Mouse (Mus musculus): ENCODE data around the gene Pde4d. TPM values are rescaled to one million over a fixed set of nuclear protein-coding genes. Genes with fewer than 3 reads are reported as not detected.
A peak's percentile ranks its signal among the peaks of the same experiment; 100 is the strongest.

The Pde4d gene
- polyA plus RNA-seq, 1 experiment from 2014 or later, result 14.9 TPM

- H3K9ac ChIP-seq (ENCODE audit: low read length), result no peak overlapping the region
- no peaks in the 10 kb centered on the region for H3K4me1 ChIP-seq (replicated peaks; ENCODE audit: control insufficient read depth, insufficient read depth, low read length)
- no peaks in the 10 kb centered on the region for H3K9me3 ChIP-seq (ENCODE audit: control insufficient read depth, low read length)
- no peak for ATAC-seq (ENCODE audit: low read depth)
- no peaks in the 10 kb centered on the region for H3K27me3 ChIP-seq (ENCODE audit: control insufficient read depth, insufficient read depth, low read depth, low read length)
- H3K27ac ChIP-seq (ENCODE audit: low read length), result no peak overlapping the region
- H3K4me2 ChIP-seq (ENCODE audit: low read depth, low read length), result no peak overlapping the region
- 87% methylated on average over 4 of the region's 4 CpGs for WGBS
- H3K36me3 ChIP-seq (ENCODE audit: control insufficient read depth, insufficient read depth, low read length), result no peaks in the 10 kb centered on the region
- H3K4me3 ChIP-seq (ENCODE audit: low read length), result no peak overlapping the region
These were observed 1257.4 kb downstream of the Pde4d start for GRCm38 (mm10) chr13:109707154-109707553.

- Histone ChIP-seq H3K36me3 (ENCODE audit: control insufficient read depth, insufficient read depth, low read length) (no peaks in the 10 kb centered on the region), H3K9me3 (ENCODE audit: control insufficient read depth, low read length) (no peaks in the 10 kb centered on the region), H3K27me3 (ENCODE audit: control insufficient read depth, insufficient read depth, low read depth, low read length) (no peaks in the 10 kb centered on the region), H3K4me1 (replicated peaks; ENCODE audit: control insufficient read depth, insufficient read depth, low read length) (no peaks in the 10 kb centered on the region), H3K4me2 (ENCODE audit: low read depth, low read length) (no peak overlapping the region), H3K4me3 (ENCODE audit: low read length) (no peak overlapping the region), H3K27ac (ENCODE audit: low read length) (no peak overlapping the region), H3K9ac (ENCODE audit: low read length) (no peak overlapping the region)
- no peak for ATAC-seq (ENCODE audit: low read depth)
- 50% methylated on average over 2 of the region's 2 CpGs for WGBS
These were observed 1258.6 kb downstream of the Pde4d start for GRCm38 (mm10) chr13:109708326-109708725.

GRCm38 (mm10) chr13:109714581-109714980 lies 1264.8 kb downstream of the Pde4d start:
- WGBS, result 83% methylated on average over 2 of the region's 2 CpGs
- ATAC-seq (ENCODE audit: low read depth), result no peak

GRCm38 (mm10) chr13:109715321-109715720 lies 1265.6 kb downstream of the Pde4d start:
- Histone ChIP-seq H3K4me2 (ENCODE audit: low read depth, low read length) (no peak overlapping the region), H3K36me3 (ENCODE audit: control insufficient read depth, insufficient read depth, low read length) (no peaks in the 10 kb centered on the region), H3K9ac (ENCODE audit: low read length) (no peak overlapping the region), H3K27me3 (ENCODE audit: control insufficient read depth, insufficient read depth, low read depth, low read length) (no peaks in the 10 kb centered on the region), H3K4me1 (replicated peaks; ENCODE audit: control insufficient read depth, insufficient read depth, low read length) (no peaks in the 10 kb centered on the region), H3K9me3 (ENCODE audit: control insufficient read depth, low read length) (no peaks in the 10 kb centered on the region), H3K27ac (ENCODE audit: low read length) (no peak overlapping the region), H3K4me3 (ENCODE audit: low read length) (no peak overlapping the region)
- ATAC-seq (ENCODE audit: low read depth), result no peak
- 29% methylated on average over 1 of the region's 1 CpGs for WGBS

More at GRCm38 (mm10) chr13:109714581-109714980, 1264.8 kb downstream of the Pde4d start:
- Histone ChIP-seq H3K27ac (ENCODE audit: low read length) (no peak overlapping the region), H3K4me2 (ENCODE audit: low read depth, low read length) (no peak overlapping the region), H3K9me3 (ENCODE audit: control insufficient read depth, low read length) (no peaks in the 10 kb centered on the region), H3K36me3 (ENCODE audit: control insufficient read depth, insufficient read depth, low read length) (no peaks in the 10 kb centered on the region), H3K9ac (ENCODE audit: low read length) (no peak overlapping the region), H3K4me1 (replicated peaks; ENCODE audit: control insufficient read depth, insufficient read depth, low read length) (no peaks in the 10 kb centered on the region), H3K4me3 (ENCODE audit: low read length) (no peak overlapping the region), H3K27me3 (ENCODE audit: control insufficient read depth, insufficient read depth, low read depth, low read length) (no peaks in the 10 kb centered on the region)

GRCm38 (mm10) chr13:109720127-109720713 lies 1270.5 kb downstream of the Pde4d start:
- H3K27me3 ChIP-seq (ENCODE audit: control insufficient read depth, insufficient read depth, low read depth, low read length), result no peaks in the 10 kb centered on the region
- no peak overlapping the region for H3K9ac ChIP-seq (ENCODE audit: low read length)
- H3K9me3 ChIP-seq (ENCODE audit: control insufficient read depth, low read length), result no peaks in the 10 kb centered on the region
- H3K4me1 ChIP-seq (replicated peaks; ENCODE audit: control insufficient read depth, insufficient read depth, low read length), result no peaks in the 10 kb centered on the region
- H3K36me3 ChIP-seq (ENCODE audit: control insufficient read depth, insufficient read depth, low read length), result no peaks in the 10 kb centered on the region
- H3K4me3 ChIP-seq (ENCODE audit: low read length), result no peak overlapping the region
- no peak overlapping the region for H3K27ac ChIP-seq (ENCODE audit: low read length)
- peak; percentile 51 for ATAC-seq (ENCODE audit: low read depth)
- H3K4me2 ChIP-seq (ENCODE audit: low read depth, low read length), result no peak overlapping the region
- WGBS, result 64% methylated on average over 2 of the region's 2 CpGs

- no peak for ATAC-seq (ENCODE audit: low read depth)
- 66% methylated on average over 6 of the region's 6 CpGs for WGBS
- H3K27ac ChIP-seq (ENCODE audit: low read length), result no peak overlapping the region
- no peaks in the 10 kb centered on the region for H3K27me3 ChIP-seq (ENCODE audit: control insufficient read depth, insufficient read depth, low read depth, low read length)
- no peaks in the 10 kb centered on the region for H3K36me3 ChIP-seq (ENCODE audit: control insufficient read depth, insufficient read depth, low read length)
- no peaks in the 10 kb centered on the region for H3K9me3 ChIP-seq (ENCODE audit: control insufficient read depth, low read length)
- H3K4me1 ChIP-seq (replicated peaks; ENCODE audit: control insufficient read depth, insufficient read depth, low read length), result no peaks in the 10 kb centered on the region
- H3K4me3 ChIP-seq (ENCODE audit: low read length), result no peak overlapping the region
- H3K9ac ChIP-seq (ENCODE audit: low read length), result no peak overlapping the region
- no peak overlapping the region for H3K4me2 ChIP-seq (ENCODE audit: low read depth, low read length)
These were observed 1272.7 kb downstream of the Pde4d start for GRCm38 (mm10) chr13:109722237-109723119.

- Histone ChIP-seq H3K9ac (ENCODE audit: low read length) (no peak overlapping the region), H3K27ac (ENCODE audit: low read length) (no peak overlapping the region), H3K36me3 (ENCODE audit: control insufficient read depth, insufficient read depth, low read length) (no peaks in the 10 kb centered on the region), H3K9me3 (ENCODE audit: control insufficient read depth, low read length) (no peaks in the 10 kb centered on the region), H3K27me3 (ENCODE audit: control insufficient read depth, insufficient read depth, low read depth, low read length) (no peaks in the 10 kb centered on the region), H3K4me2 (ENCODE audit: low read depth, low read length) (no peak overlapping the region), H3K4me1 (replicated peaks; ENCODE audit: control insufficient read depth, insufficient read depth, low read length) (no peaks in the 10 kb centered on the region), H3K4me3 (ENCODE audit: low read length) (no peak overlapping the region)
- 55% methylated on average over 5 of the region's 5 CpGs for WGBS
- no peak for ATAC-seq (ENCODE audit: low read depth)
These were observed 1277.6 kb downstream of the Pde4d start for GRCm38 (mm10) chr13:109727346-109727745.

GRCm38 (mm10) chr13:109729612-109730011 lies 1279.9 kb downstream of the Pde4d start:
- no peak overlapping the region for H3K4me2 ChIP-seq (ENCODE audit: low read depth, low read length)
- no peak for ATAC-seq (ENCODE audit: low read depth)
- H3K27me3 ChIP-seq (ENCODE audit: control insufficient read depth, insufficient read depth, low read depth, low read length), result no peaks in the 10 kb centered on the region
- H3K9ac ChIP-seq (ENCODE audit: low read length), result no peak overlapping the region
- H3K9me3 ChIP-seq (ENCODE audit: control insufficient read depth, low read length), result no peaks in the 10 kb centered on the region
- no peaks in the 10 kb centered on the region for H3K4me1 ChIP-seq (replicated peaks; ENCODE audit: control insufficient read depth, insufficient read depth, low read length)
- WGBS, result 85% methylated on average over 4 of the region's 4 CpGs
- no peak overlapping the region for H3K4me3 ChIP-seq (ENCODE audit: low read length)
- no peak overlapping the region for H3K27ac ChIP-seq (ENCODE audit: low read length)
- no peaks in the 10 kb centered on the region for H3K36me3 ChIP-seq (ENCODE audit: control insufficient read depth, insufficient read depth, low read length)

- Histone ChIP-seq H3K36me3 (ENCODE audit: control insufficient read depth, insufficient read depth, low read length) (no peaks in the 10 kb centered on the region), H3K4me1 (replicated peaks; ENCODE audit: control insufficient read depth, insufficient read depth, low read length) (no peaks in the 10 kb centered on the region), H3K9ac (ENCODE audit: low read length) (no peak overlapping the region), H3K4me3 (ENCODE audit: low read length) (no peak overlapping the region), H3K27me3 (ENCODE audit: control insufficient read depth, insufficient read depth, low read depth, low read length) (no peaks in the 10 kb centered on the region), H3K4me2 (ENCODE audit: low read depth, low read length) (no peak overlapping the region), H3K9me3 (ENCODE audit: control insufficient read depth, low read length) (no peaks in the 10 kb centered on the region), H3K27ac (ENCODE audit: low read length) (no peak overlapping the region)
- ATAC-seq (ENCODE audit: low read depth), result no peak
- 72% methylated on average over 5 of the region's 5 CpGs for WGBS
These were observed 1283.1 kb downstream of the Pde4d start for GRCm38 (mm10) chr13:109732655-109733376.
